ENCODE assay signal across 13 mouse cellular contexts in the genomic region with DNA sequence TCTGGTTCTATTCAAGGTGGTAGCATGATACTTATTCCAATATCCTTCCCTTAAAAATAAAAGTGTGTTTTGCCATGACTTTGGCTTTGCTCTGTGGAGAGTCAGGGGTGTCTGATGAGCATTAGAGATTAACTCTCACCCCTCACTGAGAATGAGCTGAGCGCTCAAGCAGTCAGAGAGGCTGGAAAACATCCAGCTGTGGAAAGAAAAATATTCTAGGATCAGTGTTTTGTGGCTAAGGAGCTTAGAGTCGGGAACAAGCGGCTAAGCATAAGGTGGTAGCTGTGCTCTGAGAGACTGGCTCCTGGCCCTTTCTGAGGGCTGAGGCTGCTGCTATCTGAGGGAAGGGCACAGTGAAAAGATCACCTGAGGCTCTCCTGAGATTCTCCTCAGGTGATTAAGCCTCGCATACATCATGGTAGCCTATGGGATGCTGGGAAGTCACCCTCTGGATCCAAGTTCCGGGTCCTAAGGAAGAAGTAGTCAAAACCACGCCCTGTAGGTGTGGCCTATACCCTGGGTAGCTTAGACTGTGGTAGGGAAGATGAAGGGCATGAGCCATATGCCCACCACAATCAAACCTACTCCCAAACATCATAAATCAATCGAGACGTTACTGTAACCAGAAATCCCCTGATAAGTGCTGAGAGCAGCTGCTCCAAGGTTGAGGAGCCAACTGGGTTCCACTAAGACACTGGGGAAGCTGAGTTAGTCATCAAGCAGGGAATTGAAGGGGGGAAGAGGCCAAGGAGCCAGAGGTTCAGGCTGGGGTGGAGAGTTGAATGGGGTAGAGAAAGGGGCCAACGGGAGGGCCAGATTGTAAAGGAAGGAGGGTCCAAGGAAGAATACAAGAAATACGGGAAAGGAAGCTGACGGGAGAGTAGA.
DNase-seq lines count a peak whose midpoint lies in the region; ATAC-seq and TF ChIP-seq lines count a peak whose summit lies in the region.
"Had no signal": no experiment of that assay in that cellular context is flagged by ENCODE, and none has a peak within 500 bp of the region (broad histone marks: within the 10 kb centered on the region; RNA-seq: fewer than 3 reads in every experiment).

No protein-coding gene starts in this region.

- no peak for TF ChIP-seq EP300 in stomach, postnatal 0 days (optimal IDR thresholded peaks at IDR 0.05)

- H3K36me3 ChIP-seq in kidney, embryonic 15.5 days = no peaks in the 10 kb centered on the region
- no peaks in the 10 kb centered on the region for H3K36me3 ChIP-seq in stomach, embryonic 14.5 days (ENCODE audit: control insufficient read depth, insufficient read depth, low read length)
- H3K36me3 ChIP-seq in stomach, postnatal 0 days (ENCODE audit: control insufficient read depth, insufficient read depth, low read length) = no peaks in the 10 kb centered on the region
- no peaks in the 10 kb centered on the region for H3K36me3 ChIP-seq in thymus, adult 2 months (ENCODE audit: control insufficient read depth, insufficient read depth, low read length)
- H3K36me3 ChIP-seq: liver, embryonic 15.5 days had no signal

- 48% methylated on average over 11 of the region's 11 CpGs for WGBS in kidney, embryonic 15.5 days
- WGBS in stomach, embryonic 14.5 days = 54% methylated on average over 11 of the region's 11 CpGs
- WGBS in stomach, postnatal 0 days = 58% methylated on average over 11 of the region's 11 CpGs
- 89% methylated on average over 11 of the region's 11 CpGs for WGBS in thymus, adult 2 months

- no peak overlapping the region for H3K4me2 ChIP-seq in kidney, embryonic 15.5 days
- H3K4me2 ChIP-seq in stomach, embryonic 14.5 days (replicated peaks; ENCODE audit: low read depth, low read length) = no peak overlapping the region
- H3K4me2 ChIP-seq in stomach, postnatal 0 days (replicated peaks; ENCODE audit: low read depth) = no peak overlapping the region
- H3K4me2 ChIP-seq: liver, embryonic 15.5 days had no signal

- H3K4me3 ChIP-seq in kidney, embryonic 15.5 days (replicated peaks) = no peak overlapping the region
- H3K4me3 ChIP-seq in stomach, embryonic 14.5 days (ENCODE audit: low read depth, low read length) = no peak overlapping the region
- H3K4me3 ChIP-seq in stomach, postnatal 0 days (ENCODE audit: low read depth, low read length) = no peak overlapping the region
- no peak overlapping the region for H3K4me3 ChIP-seq in thymus, adult 2 months (ENCODE audit: control insufficient read depth, insufficient read depth, low read length)
- H3K4me3 ChIP-seq: erythroblast, embryonic 14.5 days; liver, embryonic 15.5 days had no signal

- H3K9ac ChIP-seq in kidney, embryonic 15.5 days = no peak overlapping the region
- no peak overlapping the region for H3K9ac ChIP-seq in stomach, embryonic 14.5 days (replicated peaks; ENCODE audit: low read depth, low read length)
- no peak overlapping the region for H3K9ac ChIP-seq in stomach, postnatal 0 days (ENCODE audit: low read length)
- H3K9ac ChIP-seq: liver, embryonic 15.5 days had no signal

- peak overlapping the region; percentile 73 for H3K27ac ChIP-seq in kidney, embryonic 15.5 days
- H3K27ac ChIP-seq in stomach, embryonic 14.5 days (ENCODE audit: low read length) = 0 out of 2 replicates have a peak overlapping the region, but pooled peaks have one; percentile 27
- H3K27ac ChIP-seq in stomach, postnatal 0 days (replicated peaks) = no peak overlapping the region
- no peak overlapping the region for H3K27ac ChIP-seq in thymus, adult 2 months (ENCODE audit: control insufficient read depth, insufficient read depth, low read length)
- H3K27ac ChIP-seq: liver, embryonic 15.5 days had no signal

- no peaks in the 10 kb centered on the region for H3K27me3 ChIP-seq in kidney, embryonic 15.5 days
- no peaks in the 10 kb centered on the region for H3K27me3 ChIP-seq in stomach, embryonic 14.5 days (ENCODE audit: control insufficient read depth, insufficient read depth, low read length)
- H3K27me3 ChIP-seq in stomach, postnatal 0 days (ENCODE audit: control insufficient read depth, insufficient read depth, low read length) = no peaks in the 10 kb centered on the region
- H3K27me3 ChIP-seq in thymus, adult 2 months (ENCODE audit: control insufficient read depth, insufficient read depth, low read length) = no peaks in the 10 kb centered on the region
- H3K27me3 ChIP-seq: liver, embryonic 15.5 days had no signal

- ATAC-seq in kidney, embryonic 15.5 days (replicated peaks; ENCODE audit: low FRiP score) = peak; percentile 26; the same call in 1 of the 2 replicates
- ATAC-seq in stomach, embryonic 14.5 days (ENCODE audit: insufficient number of reproducible peaks, insufficient read depth, low FRiP score, low read depth) = no peak
- no peak for ATAC-seq in stomach, postnatal 0 days (ENCODE audit: low FRiP score, low TSS enrichment)
- no peak for ATAC-seq in inflammation-experienced regulatory T-cells, adult 6 months

- DNase-seq in gastrocnemius, postnatal 14 days = peak; percentile 15
- no peak for DNase-seq in gastrocnemius, postnatal 4 days (ENCODE audit: low spot score in 2 of 2)
- DNase-seq in kidney, adult 9 months = no peak
- no peak for DNase-seq in stomach, postnatal 0 days (ENCODE audit: low spot score)
- DNase-seq in thymus, adult 2 months = no peak
- DNase-seq: cerebellum, postnatal 25 days; retina, postnatal 1 day; thymus, postnatal 14 days had no signal

- intact Hi-C loops in gastrocnemius, postnatal 14 days (cut with DNase I; ENCODE audit: low total_unique reads) = no loop called here

- no peak for TF ChIP-seq CTCF in stomach, postnatal 0 days (IDR thresholded peaks at IDR 0.05; ENCODE audit: low read depth)
- TF ChIP-seq CTCF in thymus, adult 2 months (IDR thresholded peaks at IDR 0.05; ENCODE audit: borderline replicate concordance, control insufficient read depth, extremely low read depth, insufficient read depth, low read length, poor library complexity) = no peak

- no peak for TF ChIP-seq POLR2A in thymus, adult 2 months (IDR thresholded peaks at IDR 0.05; ENCODE audit: control insufficient read depth, extremely low read depth, insufficient read depth, low read length, poor library complexity)

- no peaks in the 10 kb centered on the region for H3K9me3 ChIP-seq in kidney, embryonic 15.5 days (replicated peaks)
- no peaks in the 10 kb centered on the region for H3K9me3 ChIP-seq in stomach, embryonic 14.5 days (ENCODE audit: control insufficient read depth, low read depth, low read length)
- H3K9me3 ChIP-seq in stomach, postnatal 0 days (ENCODE audit: control insufficient read depth, low read length) = no peaks in the 10 kb centered on the region
- H3K9me3 ChIP-seq: liver, embryonic 15.5 days had no signal

- H3K4me1 ChIP-seq in kidney, embryonic 15.5 days = peaks cover 40% of the 10 kb centered on the region
- peaks cover 22% of the 10 kb centered on the region for H3K4me1 ChIP-seq in stomach, embryonic 14.5 days (ENCODE audit: control insufficient read depth, insufficient read depth, low read length)
- H3K4me1 ChIP-seq in stomach, postnatal 0 days (replicated peaks; ENCODE audit: control insufficient read depth, insufficient read depth) = no peaks in the 10 kb centered on the region
- H3K4me1 ChIP-seq in thymus, adult 2 months (replicated peaks; ENCODE audit: control insufficient read depth, insufficient read depth, low read length) = no peaks in the 10 kb centered on the region; the same call in 1 of the 2 replicates
- H3K4me1 ChIP-seq: liver, embryonic 15.5 days had no signal

Comparison
In these comparisons a context has a peak if more than half of its experiments do, and no peak if none do; other contexts are left out.
1. H3K27ac ChIP-seq: peak in kidney, embryonic 15.5 days (single experiment) and stomach, embryonic 14.5 days (single experiment); none in stomach, postnatal 0 days (single experiment) and thymus, adult 2 months (single experiment).